Mouse (Mus musculus): Measurements from ENCODE around the gene Atp2a1.

- TF ChIP-seq CTCF (conservative IDR thresholded peaks at IDR 0.05; ENCODE audit: insufficient read depth, insufficient read length, low read depth, low read length) (peak; percentile 56; the same call in 1 of the 2 replicates), POLR2A (IDR thresholded peaks at IDR 0.05; ENCODE audit: low read depth, low read length) (no peak)
Observed at GRCm38 (mm10) chr7:126503273-126503878, 40.5 kb upstream of the Atp2a1 start, which contains the start of gene Atxn2l.

Measured in kidney, adult 2 months (tissue).